Mouse (Mus musculus) heart, embryonic 13.5 days (tissue): ENCODE data around the gene Haspin. TPM values are rescaled to one million over a fixed set of nuclear protein-coding genes. Genes with fewer than 3 reads are reported as not detected.

ENCODE experiments used
- ATAC-seq: fragments of 200-750 bp; cut with Nextera tagmentation; 2 replicates; pipeline ENCODE4 v1.8.0; 2017; ENCODE audit warnings: moderate TSS enrichment; ENCODE audit not compliant: insufficient number of reproducible peaks, low FRiP score, low TSS enrichment; ENCODE audit errors: extremely low read depth
- H3K27ac ChIP-seq: fragments of 300-500 bp; sonication (generic); replicated peaks from 2 replicates; pipeline ENCODE4 v1.5.1; 2015; ENCODE audit warnings: moderate library complexity, mild to moderate bottlenecking, inconsistent platforms
- H3K27me3 ChIP-seq: fragments of 300-500 bp; sonication (generic); replicated peaks from 2 replicates; pipeline ENCODE4 v1.6.1; 2015; ENCODE audit warnings: mild to moderate bottlenecking, inconsistent platforms
- H3K36me3 ChIP-seq: fragments of 300-500 bp; sonication (generic); 2 replicates; pipeline ENCODE4 v1.6.1; 2015; ENCODE audit warnings: mild to moderate bottlenecking, inconsistent platforms
- H3K4me1 ChIP-seq: fragments of 300-500 bp; sonication (generic); 2 replicates; pipeline ENCODE4 v1.6.1; 2015; ENCODE audit warnings: inconsistent platforms
- H3K4me2 ChIP-seq: fragments of 300-500 bp; sonication (generic); 2 replicates; pipeline ENCODE4 v1.6.1; 2015; ENCODE audit warnings: inconsistent platforms, mild to moderate bottlenecking, moderate library complexity
- H3K4me3 ChIP-seq: fragments of 300-500 bp; sonication (generic); 2 replicates; pipeline ENCODE4 v1.5.1; 2015; ENCODE audit warnings: moderate library complexity, mild to moderate bottlenecking, inconsistent platforms
- H3K9ac ChIP-seq: fragments of 300-500 bp; sonication (generic); 2 replicates; pipeline ENCODE4 v1.6.1; 2015; ENCODE audit warnings: inconsistent platforms, mild to moderate bottlenecking, moderate library complexity
- H3K9me3 ChIP-seq: fragments of 300-500 bp; sonication (generic); 2 replicates; pipeline ENCODE4 v1.6.1; 2016; ENCODE audit warnings: inconsistent platforms
- WGBS: fragments of 180-500 bp; shearing (Covaris S2); methylation state at CpG from one replicate; pipeline ENCODE4 v1.1.7; 2015; ENCODE audit warnings: mixed read lengths; 5-methylcytosine and 5-hydroxymethylcytosine counted together
- polyA plus RNA-seq: library from polyadenylated mRNA; unstranded; fragments of >200 nt; fragmentation: Nextera tagmentation; extraction: Ambion mirVana; gene quantifications from 2 replicates; pipeline ENCODE4 v1.2.1, GENCODE M21; 2015

Haspin gene
- polyA plus RNA-seq, 1 experiment from 2014 or later, result 11.9 TPM

GRCm38 (mm10) chr11:73105246-73105645 is 32.8 kb downstream of the Haspin start:
- ATAC-seq, result no peak
- Histone ChIP-seq H3K9me3 (no peaks in the 10 kb centered on the region), H3K4me1 (peaks cover 20% of the 10 kb centered on the region), H3K27ac (no peak overlapping the region), H3K27me3 (no peaks in the 10 kb centered on the region), H3K36me3 (no peaks in the 10 kb centered on the region), H3K4me3 (no peak overlapping the region), H3K4me2 (no peak overlapping the region), H3K9ac (no peak overlapping the region)
- 51% methylated on average over 3 of the region's 3 CpGs for WGBS

- Histone ChIP-seq H3K4me2 (no peak overlapping the region), H3K9ac (no peak overlapping the region), H3K27ac (no peak overlapping the region), H3K4me1 (no peaks in the 10 kb centered on the region), H3K9me3 (no peaks in the 10 kb centered on the region), H3K36me3 (no peaks in the 10 kb centered on the region), H3K27me3 (no peaks in the 10 kb centered on the region), H3K4me3 (no peak overlapping the region)
- ATAC-seq, result no peak
- WGBS, result 44% methylated on average over 4 of the region's 4 CpGs
Measured at GRCm38 (mm10) chr11:73101308-73101707, 36.8 kb downstream of the Haspin start.

- Histone ChIP-seq H3K36me3 (no peaks in the 10 kb centered on the region), H3K27ac (no peak overlapping the region), H3K27me3 (no peaks in the 10 kb centered on the region), H3K9ac (no peak overlapping the region), H3K9me3 (no peaks in the 10 kb centered on the region), H3K4me3 (no peak overlapping the region), H3K4me1 (no peaks in the 10 kb centered on the region), H3K4me2 (no peak overlapping the region)
- ATAC-seq, result no peak
- 70% methylated on average over 14 of the region's 14 CpGs for WGBS
Measured at GRCm38 (mm10) chr11:73099976-73100750, 37.9 kb downstream of the Haspin start.

DNA sequence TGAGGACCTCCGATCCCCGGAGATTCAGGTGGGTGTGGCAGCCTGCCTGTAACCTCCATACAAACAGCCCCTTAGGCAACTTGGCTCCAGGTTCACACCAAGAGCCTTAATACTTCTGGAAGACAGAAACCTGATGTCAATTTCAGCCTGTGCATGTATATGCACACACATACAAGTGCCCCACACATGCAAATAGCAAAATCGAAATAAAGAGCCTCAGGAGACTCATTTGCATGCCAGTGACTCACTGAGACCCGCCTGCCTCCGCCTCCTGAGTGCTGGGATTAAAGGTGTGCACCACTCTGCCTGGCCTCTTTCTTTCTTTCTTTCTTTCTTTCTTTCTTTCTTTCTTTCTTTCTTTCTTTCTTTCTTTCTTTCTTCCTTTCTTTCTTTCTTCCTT is 39.2 kb downstream of the Haspin start:
- H3K4me1 ChIP-seq, result no peaks in the 10 kb centered on the region
- no peak overlapping the region for H3K9ac ChIP-seq
- no peaks in the 10 kb centered on the region for H3K36me3 ChIP-seq
- no peak overlapping the region for H3K27ac ChIP-seq
- no peaks in the 10 kb centered on the region for H3K9me3 ChIP-seq
- no peak overlapping the region for H3K4me3 ChIP-seq
- WGBS, result 64% methylated on average over 5 of the region's 5 CpGs
- no peaks in the 10 kb centered on the region for H3K27me3 ChIP-seq
- H3K4me2 ChIP-seq, result no peak overlapping the region
- ATAC-seq, result no peak

DNA sequence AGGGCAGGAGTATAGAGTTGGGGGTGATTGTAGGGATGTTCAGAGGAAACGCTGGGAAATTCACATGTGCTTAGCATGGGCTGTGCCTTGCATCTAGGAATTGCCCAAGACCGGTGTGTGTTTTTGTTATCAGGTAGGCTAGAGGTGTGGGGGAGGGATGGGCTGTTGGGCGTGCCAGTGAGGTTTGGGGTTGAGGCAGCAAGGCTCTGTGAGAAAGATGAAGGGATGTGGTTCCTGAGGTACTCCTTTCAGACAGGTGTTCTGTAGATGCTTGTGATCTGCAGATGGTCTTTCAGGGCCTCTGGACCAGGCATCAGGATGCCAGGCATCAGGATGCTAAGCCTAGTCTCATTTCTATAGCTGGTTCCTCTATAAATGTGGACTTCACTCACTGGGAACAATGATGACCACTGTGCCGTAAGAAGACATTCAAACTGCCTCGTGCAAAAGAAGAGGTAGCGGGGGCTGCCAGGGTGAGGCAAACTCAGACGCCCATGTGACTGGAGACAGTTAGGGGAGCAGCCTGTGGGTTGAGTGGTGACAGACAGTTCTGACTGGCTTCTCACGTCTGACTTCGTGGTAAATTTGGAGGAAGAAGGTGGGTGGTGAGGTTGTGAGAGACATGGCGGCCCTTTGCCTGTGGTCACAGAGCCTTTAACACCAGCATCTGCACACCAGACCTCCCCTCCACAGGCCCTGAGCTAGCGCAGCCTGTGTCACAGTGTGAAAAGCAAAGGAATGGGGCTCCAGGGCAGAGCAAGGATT is 43.7 kb downstream of the Haspin start:
- no peak overlapping the region for H3K4me3 ChIP-seq
- H3K4me2 ChIP-seq, result no peak overlapping the region
- H3K27me3 ChIP-seq, result no peaks in the 10 kb centered on the region
- no peak for ATAC-seq
- no peak overlapping the region for H3K9ac ChIP-seq
- no peaks in the 10 kb centered on the region for H3K9me3 ChIP-seq
- H3K27ac ChIP-seq, result no peak overlapping the region
- H3K36me3 ChIP-seq, result no peaks in the 10 kb centered on the region
- H3K4me1 ChIP-seq, result no peaks in the 10 kb centered on the region
- 61% methylated on average over 11 of the region's 11 CpGs for WGBS

DNA sequence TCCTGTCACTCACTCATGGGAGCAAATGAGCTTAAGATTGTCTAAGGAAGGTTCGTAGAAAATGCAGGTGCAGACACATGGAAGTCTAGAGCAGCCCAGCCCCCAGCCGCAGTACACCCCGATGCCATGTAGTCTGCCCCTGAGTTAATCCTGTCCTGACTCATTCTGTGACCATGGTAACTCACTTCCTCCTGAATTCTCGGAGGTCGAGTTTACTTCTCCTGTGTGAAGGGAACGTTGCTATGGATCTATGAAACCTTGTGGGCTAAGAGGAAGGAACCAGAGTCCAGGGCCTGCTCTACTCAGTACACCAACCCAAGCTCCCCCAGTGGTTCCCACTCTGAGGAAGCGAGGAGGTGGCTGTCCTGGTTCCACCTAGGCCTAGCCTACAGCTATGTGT is 45.2 kb downstream of the Haspin start:
- Histone ChIP-seq H3K36me3 (no peaks in the 10 kb centered on the region), H3K4me3 (no peak overlapping the region), H3K27ac (no peak overlapping the region), H3K4me2 (no peak overlapping the region), H3K9ac (no peak overlapping the region), H3K4me1 (peaks cover 11% of the 10 kb centered on the region), H3K27me3 (no peaks in the 10 kb centered on the region), H3K9me3 (no peaks in the 10 kb centered on the region)
- ATAC-seq, result no peak
- 67% methylated on average over 7 of the region's 7 CpGs for WGBS

GRCm38 (mm10) chr11:73092057-73092456 is 46.0 kb downstream of the Haspin start:
- H3K4me2 ChIP-seq, result no peak overlapping the region
- H3K27me3 ChIP-seq, result no peaks in the 10 kb centered on the region
- no peak for ATAC-seq
- no peaks in the 10 kb centered on the region for H3K36me3 ChIP-seq
- H3K4me1 ChIP-seq, result peaks cover 19% of the 10 kb centered on the region
- no peak overlapping the region for H3K27ac ChIP-seq
- H3K9ac ChIP-seq, result no peak overlapping the region
- H3K4me3 ChIP-seq, result no peak overlapping the region
- WGBS, result 70% methylated on average over 4 of the region's 4 CpGs
- no peaks in the 10 kb centered on the region for H3K9me3 ChIP-seq

- H3K4me1 ChIP-seq, result peaks cover 31% of the 10 kb centered on the region
- no peak overlapping the region for H3K4me2 ChIP-seq
- no peak for ATAC-seq
- WGBS, result 74% methylated on average over 2 of the region's 2 CpGs
- no peaks in the 10 kb centered on the region for H3K27me3 ChIP-seq
- no peak overlapping the region for H3K27ac ChIP-seq
- no peaks in the 10 kb centered on the region for H3K9me3 ChIP-seq
- H3K36me3 ChIP-seq, result 0 out of 2 replicates have a peak, but pooled peaks cover 4% of the 10 kb centered on the region
- no peak overlapping the region for H3K4me3 ChIP-seq
- no peak overlapping the region for H3K9ac ChIP-seq
Measured at GRCm38 (mm10) chr11:73090826-73091225, 47.3 kb downstream of the Haspin start.

- no peaks in the 10 kb centered on the region for H3K27me3 ChIP-seq
- no peaks in the 10 kb centered on the region for H3K9me3 ChIP-seq
- no peak within 1 kb of the TSS for H3K27ac ChIP-seq
- no peak for ATAC-seq
- WGBS, result 67% methylated on average over 4 of the region's 4 CpGs
- H3K4me1 ChIP-seq, result peaks cover 36% of the 10 kb centered on the region
- H3K4me3 ChIP-seq, result no peak within 1 kb of the TSS
- no peak within 1 kb of the TSS for H3K9ac ChIP-seq
- H3K36me3 ChIP-seq, result 0 out of 2 replicates have a peak, but pooled peaks cover 4% of the 10 kb centered on the region
- H3K4me2 ChIP-seq, result no peak within 1 kb of the TSS
Measured at GRCm38 (mm10) chr11:73090283-73090682, 47.8 kb downstream of the Haspin start, which contains the start of gene Itgae. Gene Itgae (plus strand): TSS chr11:73090583.

- 59% methylated on average over 6 of the region's 6 CpGs for WGBS
- no peak overlapping the region for H3K4me2 ChIP-seq
- no peak for ATAC-seq
- H3K9me3 ChIP-seq, result no peaks in the 10 kb centered on the region
- H3K4me3 ChIP-seq, result no peak overlapping the region
- 0 out of 2 replicates have a peak overlapping the region, but pooled peaks have one; percentile 1 for H3K27ac ChIP-seq
- no peak overlapping the region; the same call in 1 of the 2 replicates for H3K9ac ChIP-seq
- H3K4me1 ChIP-seq, result peaks cover 51% of the 10 kb centered on the region
- H3K36me3 ChIP-seq, result peaks cover 19% of the 10 kb centered on the region
- H3K27me3 ChIP-seq, result no peaks in the 10 kb centered on the region
Measured at GRCm38 (mm10) chr11:73087700-73088480, 50.2 kb downstream of the Haspin start.
